Mouse (Mus musculus) gastrocnemius, adult 18-20 months (tissue): ENCODE measurements around the gene Eya2. TPM values are rescaled to one million over a fixed set of nuclear protein-coding genes. Genes with fewer than 3 reads are reported as not detected.
"Not testable (repeated sequence)": the region's sequence is repeated elsewhere in the genome, so short reads cannot be mapped to it uniquely, and the experiment has no call there.

Experiments used
- DNase-seq: peaks from one replicate; pipeline ENCODE4 v3.0.0; 2021; ENCODE audit warnings: low spot score
- total RNA-seq, 2 experiments: library from RNA; stranded (reverse); gene quantifications; 2 replicates each; pipeline ENCODE4 v1.2.3; 2021

Eya2 gene
- total RNA-seq, 2 experiments from 2014 or later = 1.1 to 3.5 TPM

GRCm38 (mm10) chr2:165759421-165759985 lies 164.7 kb downstream of the Eya2 start:
- DNase-seq = no peak

GRCm38 (mm10) chr2:165768805-165769358 lies 174.1 kb downstream of the Eya2 start:
- no peak for DNase-seq

- no peak for DNase-seq
These were observed 174.6 kb downstream of the Eya2 start for GRCm38 (mm10) chr2:165769375-165769948.

GRCm38 (mm10) chr2:165778927-165779326 lies 184.1 kb downstream of the Eya2 start:
- DNase-seq = peak; percentile 74

DNA sequence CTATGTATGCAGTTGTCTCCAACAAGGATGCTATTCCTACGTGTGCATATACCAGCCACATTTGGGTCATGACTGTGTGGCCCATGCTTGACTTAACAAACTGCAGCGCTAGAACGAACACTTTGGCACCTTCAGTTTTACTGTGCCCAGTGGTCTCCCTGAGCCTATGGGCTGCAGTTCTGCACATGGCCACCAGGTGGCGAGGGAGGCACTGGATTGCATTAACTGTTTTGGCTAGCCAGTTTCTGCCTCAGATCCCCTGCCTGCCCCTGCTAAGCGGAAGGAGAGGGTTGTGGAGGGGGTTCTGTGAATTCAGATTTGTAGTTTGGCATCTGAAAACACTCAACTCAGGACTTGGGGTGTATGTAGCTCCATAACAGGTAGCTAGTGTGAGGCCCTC lies 187.5 kb downstream of the Eya2 start:
- peak; percentile 66 for DNase-seq

- no peak for DNase-seq
These were observed 190.6 kb downstream of the Eya2 start for GRCm38 (mm10) chr2:165785312-165786036.

DNA sequence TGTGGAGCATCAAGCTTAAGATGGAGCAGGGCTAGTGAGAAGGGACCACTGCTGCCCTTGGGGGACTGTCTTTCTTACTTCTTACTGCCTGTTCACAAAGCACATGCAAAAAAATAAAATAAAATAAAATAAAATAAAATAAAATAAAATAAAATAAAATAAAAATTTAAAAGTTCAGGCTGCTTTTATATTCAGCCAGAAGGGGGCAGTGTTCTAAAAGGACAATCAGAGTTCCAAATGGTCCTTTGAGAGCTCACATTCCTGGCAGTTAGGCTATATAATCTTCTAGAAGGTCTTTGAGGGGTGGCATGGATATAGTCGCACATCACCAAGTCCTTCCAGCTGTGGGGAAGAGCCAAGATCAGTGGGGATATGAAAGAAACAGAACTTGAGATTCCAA lies 191.6 kb downstream of the Eya2 start:
- DNase-seq = no peak

DNA sequence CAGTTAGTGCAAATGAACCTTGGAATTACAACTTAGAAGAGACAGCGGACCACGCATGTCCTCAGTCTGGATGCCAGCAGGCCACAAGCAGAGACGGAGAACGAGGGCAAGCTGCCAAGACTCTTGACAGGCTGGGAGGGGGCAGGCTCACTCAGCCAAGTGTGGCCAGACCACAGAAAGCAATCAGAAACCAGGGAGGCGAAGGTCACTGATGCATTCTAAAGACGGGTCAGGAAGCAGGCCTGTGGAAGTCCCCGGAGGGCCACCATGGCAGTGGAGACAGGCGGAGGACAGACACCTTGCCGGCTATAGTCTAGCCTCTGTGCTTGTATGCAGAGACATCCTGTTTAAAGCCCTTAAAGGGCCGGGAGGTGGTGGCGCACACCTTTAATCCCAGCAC lies 193.2 kb downstream of the Eya2 start:
- peak; percentile 64 for DNase-seq

- DNase-seq = no peak
These were observed 194.0 kb downstream of the Eya2 start for GRCm38 (mm10) chr2:165788796-165789195.

GRCm38 (mm10) chr2:165789667-165790066 lies 194.8 kb downstream of the Eya2 start:
- no peak for DNase-seq

DNA sequence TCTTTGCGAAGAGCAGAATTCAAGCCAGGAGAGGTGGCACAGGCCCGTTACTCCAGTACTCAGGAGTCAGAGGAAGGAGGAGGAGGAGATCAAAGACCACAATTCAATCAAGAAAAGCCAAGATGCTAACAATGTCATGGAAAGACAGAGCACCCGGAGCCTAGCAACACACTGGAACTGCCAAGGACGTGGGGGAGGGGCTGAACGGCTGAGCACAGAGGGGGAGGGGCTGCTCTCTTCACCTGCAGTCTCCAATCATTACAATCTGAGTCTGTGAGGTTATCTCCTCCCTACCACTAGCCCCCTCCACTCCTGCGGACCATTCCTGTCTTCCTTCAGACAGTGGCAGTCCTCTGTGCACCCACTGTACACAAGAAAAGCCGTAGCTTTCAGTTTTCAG lies 196.2 kb downstream of the Eya2 start:
- DNase-seq = no peak

- DNase-seq = peak; percentile 61
These were observed 196.8 kb downstream of the Eya2 start for GRCm38 (mm10) chr2:165791657-165792056.

DNA sequence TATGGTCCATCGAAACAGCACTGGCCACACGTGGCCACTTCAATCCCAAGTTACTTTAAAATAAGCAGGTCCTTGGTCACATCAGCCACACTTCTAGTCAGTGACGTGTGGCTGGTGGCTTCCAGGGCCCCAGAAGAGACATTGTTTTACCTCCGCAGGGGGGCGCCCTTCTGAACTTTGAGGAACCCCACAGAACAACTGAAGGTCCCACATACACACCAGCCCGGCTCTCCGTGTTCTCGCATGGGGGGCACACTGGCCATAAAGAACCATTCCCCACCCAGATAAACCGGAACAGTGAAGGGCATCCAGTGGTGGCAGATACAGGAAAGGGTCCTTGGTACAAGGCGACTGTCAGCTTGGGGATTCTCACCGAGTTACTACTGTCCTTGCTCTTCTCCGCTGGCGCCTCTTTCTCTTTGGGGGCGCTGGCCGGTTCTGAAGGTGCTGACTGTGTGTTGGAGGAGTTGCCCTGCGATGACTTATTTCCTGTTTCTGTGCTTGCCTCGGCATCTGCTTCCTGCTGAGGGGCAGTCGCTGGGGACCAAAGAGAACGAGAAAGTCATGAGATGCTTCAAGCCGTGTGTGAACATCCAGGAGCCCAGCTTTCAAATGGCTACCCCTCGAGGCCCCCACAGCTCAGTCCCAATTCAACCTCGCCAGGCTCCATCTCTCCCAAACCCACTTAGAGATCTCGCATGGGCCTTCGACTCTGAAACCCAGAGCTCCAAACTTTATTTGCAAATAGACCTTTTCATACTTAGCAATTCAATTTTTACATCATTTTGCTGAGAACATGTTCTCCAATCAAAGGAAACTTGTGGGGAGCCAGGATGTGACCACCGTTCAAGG lies 197.8 kb downstream of the Eya2 start:
- no peak for DNase-seq

- DNase-seq = no peak
These were observed 198.4 kb downstream of the Eya2 start for GRCm38 (mm10) chr2:165793283-165793638.

DNA sequence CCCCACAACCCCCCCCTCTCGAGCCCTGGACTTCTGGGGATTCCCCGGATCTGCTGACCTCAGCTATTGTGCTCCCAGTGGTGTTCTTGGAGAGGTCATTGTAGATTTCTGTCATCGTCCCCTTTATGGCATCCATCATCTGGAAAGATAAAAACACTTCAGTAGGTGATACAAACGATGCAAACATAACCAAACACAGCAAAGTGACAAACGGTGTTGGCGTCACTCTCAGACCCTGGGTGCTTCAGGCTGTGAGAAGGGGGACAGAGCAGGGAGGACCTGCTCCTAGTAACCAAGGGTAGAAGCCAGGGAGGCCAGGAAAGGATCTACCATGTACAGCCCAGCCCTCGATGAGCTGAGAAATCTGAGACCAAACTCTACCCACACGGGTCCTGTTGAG lies 203.0 kb downstream of the Eya2 start:
- DNase-seq = no peak

- DNase-seq = not testable (repeated sequence)
These were observed 205.3 kb downstream of the Eya2 start for GRCm38 (mm10) chr2:165800174-165800573.

- DNase-seq = no peak
These were observed 213.5 kb downstream of the Eya2 start for GRCm38 (mm10) chr2:165808179-165808975.

- no peak for DNase-seq
These were observed 214.3 kb downstream of the Eya2 start for GRCm38 (mm10) chr2:165809091-165809490.

DNA sequence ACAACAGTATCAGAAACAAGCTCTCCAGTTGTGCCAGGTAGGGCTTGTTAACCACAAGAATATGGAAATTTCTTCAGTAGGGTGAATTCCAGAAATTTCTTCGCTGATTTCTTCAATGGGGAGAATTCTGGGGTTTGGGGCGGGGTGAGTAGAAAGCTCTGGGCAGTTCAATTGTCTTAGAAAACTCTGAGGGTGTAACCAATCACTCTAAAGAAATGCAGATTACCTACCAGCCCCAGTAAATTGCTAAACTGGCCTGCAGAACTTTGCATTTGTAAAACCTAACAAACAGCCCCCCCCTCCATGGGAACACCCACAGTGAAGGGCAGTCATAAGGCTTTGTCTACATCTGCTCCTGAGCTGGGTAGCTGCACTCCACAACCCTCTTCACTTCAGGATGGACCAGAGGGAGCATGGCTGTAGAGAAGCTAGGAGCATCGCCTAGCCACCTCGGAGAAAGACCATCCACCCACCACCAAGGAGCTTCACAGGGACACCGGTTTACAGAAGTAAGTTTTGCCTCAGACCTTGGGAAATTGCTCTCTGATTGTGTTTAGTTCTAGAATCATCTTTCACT lies 215.2 kb downstream of the Eya2 start:
- no peak for DNase-seq

DNA sequence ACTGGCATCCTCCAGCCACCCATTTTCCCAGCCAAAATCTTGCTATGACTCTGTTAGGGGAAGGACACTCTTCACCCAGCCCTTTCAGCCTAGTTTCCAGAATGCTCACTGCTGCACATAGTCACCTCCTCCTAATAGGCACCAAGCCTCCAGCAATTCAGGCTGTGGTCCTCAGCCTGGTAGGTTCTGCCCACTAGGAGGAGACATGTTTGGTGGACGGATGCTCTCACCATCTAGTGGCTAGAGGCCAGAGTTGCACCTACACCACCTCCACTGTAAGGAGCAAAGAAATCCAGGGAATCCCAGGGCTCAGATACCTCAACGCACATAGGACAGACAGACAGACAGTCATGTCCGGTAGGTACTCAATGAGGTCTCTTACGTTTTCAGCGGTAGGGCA lies 216.7 kb downstream of the Eya2 start:
- DNase-seq = peak; percentile 52

GRCm38 (mm10) chr2:165812889-165813288 lies 218.1 kb downstream of the Eya2 start:
- no peak for DNase-seq
